Mouse (Mus musculus): ENCODE data around the gene Npl. TPM values are rescaled to one million over a fixed set of nuclear protein-coding genes. Genes with fewer than 3 reads are reported as not detected.
A peak's percentile ranks its signal among the peaks of the same experiment; 100 is the strongest.

Gene Npl
- polyA plus RNA-seq, 1 experiment, result 6.3 TPM

DNA sequence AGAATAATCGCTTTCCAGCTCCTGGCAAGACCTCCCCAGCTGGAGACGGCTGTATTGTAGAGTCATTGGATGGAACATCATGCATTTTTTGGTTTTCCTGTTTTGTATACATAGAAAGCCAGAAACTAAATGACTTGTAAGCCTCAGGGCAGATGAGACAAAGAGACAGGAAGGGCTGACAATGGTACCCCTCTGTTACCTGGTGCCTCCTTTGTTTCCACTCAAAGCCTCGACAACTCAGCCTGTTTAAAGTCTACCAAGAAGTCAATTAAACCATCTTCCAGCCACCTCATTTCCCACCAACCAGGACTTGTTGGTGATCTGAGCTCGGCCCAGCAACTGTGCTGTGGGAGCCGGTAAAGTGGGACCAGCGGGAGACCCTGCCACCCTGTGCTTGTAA is 11.0 kb upstream of the Npl start:
- no peak overlapping the region for H3K27ac ChIP-seq (ENCODE audit: insufficient read depth, low read depth, low read length)
- no peaks in the 10 kb centered on the region for H3K27me3 ChIP-seq (ENCODE audit: control insufficient read depth, insufficient read depth, low read length)
- no peaks in the 10 kb centered on the region for H3K36me3 ChIP-seq (ENCODE audit: control insufficient read depth, insufficient read depth, low read length)
- no peak overlapping the region for H3K4me3 ChIP-seq (ENCODE audit: low read depth, low read length)
- no peaks in the 10 kb centered on the region for H3K4me1 ChIP-seq (ENCODE audit: control insufficient read depth, insufficient read depth, insufficient read length, low read length)
- WGBS, result 74% methylated on average over 6 of the region's 6 CpGs
- TF ChIP-seq CTCF (IDR thresholded peaks at IDR 0.05; ENCODE audit: extremely low read depth, insufficient read length, insufficient replicate concordance, low read depth, low read length) (no peak), POLR2A (IDR thresholded peaks at IDR 0.05; ENCODE audit: low read depth, low read length) (no peak)

DNA sequence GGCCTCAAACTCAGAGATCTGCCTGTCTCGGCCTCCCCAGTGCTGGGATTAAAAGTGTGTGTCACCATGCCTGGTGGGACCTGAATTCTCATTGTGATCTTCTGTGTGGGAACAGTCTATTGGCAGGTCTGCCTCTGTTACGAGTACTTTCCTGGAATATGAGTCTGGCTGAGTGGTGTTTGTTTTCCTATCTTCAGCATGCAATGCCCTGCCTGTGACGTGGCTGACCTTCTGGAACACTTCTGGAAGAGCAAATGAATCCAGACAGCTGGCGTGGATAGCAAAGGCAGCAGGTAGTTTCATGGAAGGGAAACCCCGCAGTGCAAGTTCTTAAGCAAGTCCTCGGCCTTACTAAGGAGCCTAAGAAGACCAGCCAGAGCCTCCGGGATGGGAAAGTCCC is 9.9 kb upstream of the Npl start:
- H3K27ac ChIP-seq (ENCODE audit: insufficient read depth, low read depth, low read length), result no peak overlapping the region
- no peaks in the 10 kb centered on the region for H3K27me3 ChIP-seq (ENCODE audit: control insufficient read depth, insufficient read depth, low read length)
- WGBS, result 44% methylated on average over 7 of the region's 7 CpGs
- no peak overlapping the region for H3K4me3 ChIP-seq (ENCODE audit: low read depth, low read length)
- H3K4me1 ChIP-seq (ENCODE audit: control insufficient read depth, insufficient read depth, insufficient read length, low read length), result no peaks in the 10 kb centered on the region
- no peaks in the 10 kb centered on the region for H3K36me3 ChIP-seq (ENCODE audit: control insufficient read depth, insufficient read depth, low read length)
- TF ChIP-seq POLR2A (IDR thresholded peaks at IDR 0.05; ENCODE audit: low read depth, low read length) (no peak), CTCF (IDR thresholded peaks at IDR 0.05; ENCODE audit: extremely low read depth, insufficient read length, insufficient replicate concordance, low read depth, low read length) (no peak)

DNA sequence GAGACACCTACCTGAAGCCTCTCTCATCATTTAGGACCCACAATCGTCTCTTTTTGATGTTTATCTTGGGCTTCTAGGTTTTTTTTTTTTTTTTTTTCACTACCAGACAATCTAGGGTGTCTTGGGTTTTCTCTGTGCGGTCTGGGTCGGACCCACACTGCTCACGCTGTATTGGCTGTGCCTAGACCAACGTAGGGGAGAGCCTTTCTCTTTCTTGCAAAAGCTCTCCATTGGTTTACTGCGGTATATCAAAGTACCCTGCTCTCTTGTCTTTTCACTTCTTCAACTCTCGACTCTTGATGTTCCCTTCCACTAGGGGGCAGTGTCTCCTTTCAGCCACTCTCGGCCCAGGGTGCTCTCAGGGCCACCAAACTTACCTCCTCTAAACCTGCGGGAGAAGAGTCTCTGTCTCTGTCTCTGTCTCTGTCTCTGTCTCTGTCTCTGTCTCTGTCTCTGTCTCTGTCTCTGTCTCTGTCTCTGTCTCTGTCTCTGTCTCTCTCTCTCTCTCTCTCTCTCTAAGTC is 9.3 kb upstream of the Npl start:
- H3K4me3 ChIP-seq (ENCODE audit: low read depth, low read length), result no peak overlapping the region
- H3K27me3 ChIP-seq (ENCODE audit: control insufficient read depth, insufficient read depth, low read length), result no peaks in the 10 kb centered on the region
- TF ChIP-seq CTCF (IDR thresholded peaks at IDR 0.05; ENCODE audit: extremely low read depth, insufficient read length, insufficient replicate concordance, low read depth, low read length), result peak; percentile 73
- TF ChIP-seq POLR2A (IDR thresholded peaks at IDR 0.05; ENCODE audit: low read depth, low read length), result no peak
- WGBS, result 16% methylated on average over 9 of the region's 9 CpGs
- no peak overlapping the region for H3K27ac ChIP-seq (ENCODE audit: insufficient read depth, low read depth, low read length)
- H3K36me3 ChIP-seq (ENCODE audit: control insufficient read depth, insufficient read depth, low read length), result no peaks in the 10 kb centered on the region
- no peaks in the 10 kb centered on the region for H3K4me1 ChIP-seq (ENCODE audit: control insufficient read depth, insufficient read depth, insufficient read length, low read length)

DNA sequence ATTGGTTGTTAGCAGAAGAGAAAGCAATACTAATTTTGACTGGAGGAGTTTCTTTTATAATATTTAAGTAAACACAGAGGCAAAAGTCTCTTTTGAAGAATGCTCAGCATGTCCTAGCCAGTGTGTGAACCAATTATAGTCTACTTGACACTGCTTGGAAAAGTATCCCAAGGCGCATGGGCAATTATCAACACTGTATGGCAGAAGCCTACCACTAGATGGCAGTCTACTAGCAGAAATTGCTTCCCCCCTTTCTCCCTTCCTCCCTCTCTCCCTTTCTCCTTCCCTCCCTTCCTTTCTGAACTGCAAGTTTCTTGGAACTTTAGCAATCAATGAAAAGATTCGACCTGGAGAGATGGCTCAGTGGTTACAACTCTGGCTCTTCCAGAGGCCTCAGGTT is 7.1 kb upstream of the Npl start:
- TF ChIP-seq CTCF (IDR thresholded peaks at IDR 0.05; ENCODE audit: extremely low read depth, insufficient read length, insufficient replicate concordance, low read depth, low read length) (no peak), POLR2A (IDR thresholded peaks at IDR 0.05; ENCODE audit: low read depth, low read length) (no peak)
- H3K4me1 ChIP-seq (ENCODE audit: control insufficient read depth, insufficient read depth, insufficient read length, low read length), result no peaks in the 10 kb centered on the region
- H3K27me3 ChIP-seq (ENCODE audit: control insufficient read depth, insufficient read depth, low read length), result no peaks in the 10 kb centered on the region
- 9% methylated on average over 2 of the region's 2 CpGs for WGBS
- no peak overlapping the region for H3K27ac ChIP-seq (ENCODE audit: insufficient read depth, low read depth, low read length)
- H3K4me3 ChIP-seq (ENCODE audit: low read depth, low read length), result no peak overlapping the region
- no peaks in the 10 kb centered on the region for H3K36me3 ChIP-seq (ENCODE audit: control insufficient read depth, insufficient read depth, low read length)

DNA sequence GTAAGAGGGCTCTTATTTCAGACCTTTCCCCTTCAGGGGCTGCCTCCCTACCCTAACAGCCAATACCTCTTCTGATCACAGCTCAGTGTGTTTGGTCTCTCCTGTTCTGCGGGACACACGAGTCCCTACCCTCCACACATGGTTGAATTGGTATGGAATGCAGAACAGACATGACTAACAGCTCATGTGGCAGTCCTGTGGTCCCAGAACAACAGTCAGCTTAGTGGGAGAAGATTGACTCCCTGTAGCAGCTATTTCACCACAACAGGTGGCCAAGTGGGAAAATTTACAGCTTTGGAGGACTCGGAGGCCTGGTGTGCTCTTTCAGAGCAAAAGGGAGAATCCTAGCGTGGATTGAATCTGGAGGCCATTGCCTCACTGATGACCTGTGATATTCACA is 6.4 kb upstream of the Npl start:
- H3K4me3 ChIP-seq (ENCODE audit: low read depth, low read length), result no peak overlapping the region

DNA sequence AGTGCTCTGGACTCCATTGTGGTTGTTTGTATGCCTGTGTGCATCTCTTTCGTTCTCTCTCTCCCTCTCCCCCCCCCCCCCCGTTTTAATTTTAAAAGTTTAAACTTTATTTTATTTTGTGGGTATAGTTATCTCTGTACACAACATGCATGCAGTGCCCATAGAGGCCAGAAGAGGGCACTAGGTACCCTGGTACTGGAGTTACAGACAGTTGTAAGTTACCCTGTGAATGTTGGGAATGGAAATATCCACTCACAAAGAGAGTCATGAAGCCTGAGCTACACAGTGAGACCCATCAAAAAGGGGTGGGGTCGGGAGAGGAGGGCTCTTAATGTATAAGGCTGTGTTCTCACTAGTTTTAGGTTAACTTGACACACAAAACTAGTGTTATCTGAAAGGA is 969 bp upstream of the Npl start:
- 34% methylated on average over 3 of the region's 3 CpGs for WGBS
- no peak for TF ChIP-seq POLR2A (IDR thresholded peaks at IDR 0.05; ENCODE audit: low read depth, low read length)
- no peak for TF ChIP-seq CTCF (IDR thresholded peaks at IDR 0.05; ENCODE audit: extremely low read depth, insufficient read length, insufficient replicate concordance, low read depth, low read length)
- Histone ChIP-seq H3K27ac (ENCODE audit: insufficient read depth, low read depth, low read length) (no peak overlapping the region), H3K4me1 (ENCODE audit: control insufficient read depth, insufficient read depth, insufficient read length, low read length) (peaks cover 9% of the 10 kb centered on the region; the same call in 1 of the 2 replicates), H3K4me3 (ENCODE audit: low read depth, low read length) (no peak overlapping the region), H3K27me3 (ENCODE audit: control insufficient read depth, insufficient read depth, low read length) (no peaks in the 10 kb centered on the region; the same call in 1 of the 2 replicates), H3K36me3 (ENCODE audit: control insufficient read depth, insufficient read depth, low read length) (no peaks in the 10 kb centered on the region)

More for the DNA sequence above, 6.4 kb upstream of the Npl start:
- TF ChIP-seq POLR2A (IDR thresholded peaks at IDR 0.05; ENCODE audit: low read depth, low read length), result no peak
- TF ChIP-seq CTCF (IDR thresholded peaks at IDR 0.05; ENCODE audit: extremely low read depth, insufficient read length, insufficient replicate concordance, low read depth, low read length), result no peak
- Histone ChIP-seq H3K36me3 (ENCODE audit: control insufficient read depth, insufficient read depth, low read length) (no peaks in the 10 kb centered on the region), H3K27ac (ENCODE audit: insufficient read depth, low read depth, low read length) (no peak overlapping the region), H3K27me3 (ENCODE audit: control insufficient read depth, insufficient read depth, low read length) (no peaks in the 10 kb centered on the region), H3K4me1 (ENCODE audit: control insufficient read depth, insufficient read depth, insufficient read length, low read length) (no peaks in the 10 kb centered on the region)
- WGBS, result 87% methylated on average over 4 of the region's 4 CpGs

DNA sequence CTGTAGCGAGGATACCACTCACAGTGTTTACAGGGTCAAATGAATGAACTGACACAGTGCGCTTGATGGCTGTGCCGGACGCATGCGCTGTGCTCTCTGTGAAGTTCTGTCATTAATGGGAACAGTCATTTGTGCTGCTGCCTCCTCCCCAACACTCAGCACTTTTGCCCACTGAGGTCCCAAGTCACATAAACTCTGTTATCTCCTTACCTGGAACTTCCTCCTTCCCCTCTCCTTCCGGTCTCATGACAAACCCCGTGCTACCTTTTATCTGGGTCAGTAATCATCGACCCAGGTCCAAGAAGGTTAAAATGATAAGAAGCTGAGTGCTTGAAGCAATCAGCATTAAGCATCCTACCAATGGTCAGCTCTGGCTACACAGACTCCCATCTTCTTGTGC is 2.3 kb downstream of the Npl start:
- no peaks in the 10 kb centered on the region; the same call in 1 of the 2 replicates for H3K27me3 ChIP-seq (ENCODE audit: control insufficient read depth, insufficient read depth, low read length)
- H3K4me1 ChIP-seq (ENCODE audit: control insufficient read depth, insufficient read depth, insufficient read length, low read length), result peaks cover 16% of the 10 kb centered on the region; the same call in 1 of the 2 replicates
- no peak overlapping the region for H3K27ac ChIP-seq (ENCODE audit: insufficient read depth, low read depth, low read length)
- WGBS, result 59% methylated on average over 8 of the region's 8 CpGs
- no peak for TF ChIP-seq POLR2A (IDR thresholded peaks at IDR 0.05; ENCODE audit: low read depth, low read length)
- no peak for TF ChIP-seq CTCF (IDR thresholded peaks at IDR 0.05; ENCODE audit: extremely low read depth, insufficient read length, insufficient replicate concordance, low read depth, low read length)
- no peaks in the 10 kb centered on the region for H3K36me3 ChIP-seq (ENCODE audit: control insufficient read depth, insufficient read depth, low read length)
- H3K4me3 ChIP-seq (ENCODE audit: low read depth, low read length), result no peak overlapping the region

All from small intestine, adult 2 months (tissue).